Mouse (Mus musculus): ENCODE measurements around the gene Vac14.

DNA sequence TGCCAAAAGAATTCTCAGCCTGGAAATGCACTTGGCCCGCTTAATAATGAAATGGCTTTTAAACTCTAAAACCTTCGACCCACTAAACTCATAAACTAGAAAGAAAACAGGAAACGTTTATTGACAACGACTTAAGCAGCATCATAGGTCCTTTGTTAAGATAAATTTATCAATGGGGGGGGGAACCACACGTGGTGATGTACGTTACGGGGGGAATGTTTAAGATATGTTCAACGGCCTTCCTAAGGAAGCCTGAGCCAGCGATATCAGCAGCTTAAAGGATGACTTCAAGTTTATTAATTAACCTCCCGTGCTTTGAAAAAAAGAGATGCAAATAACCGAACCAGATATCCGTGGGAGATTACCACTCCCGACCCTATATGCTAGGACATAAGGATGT, 131.9 kb downstream of the Vac14 start:
- TF ChIP-seq CTCF (IDR thresholded peaks at IDR 0.05; ENCODE audit: extremely low read depth, insufficient read depth, insufficient read length, insufficient replicate concordance): no peak
- no peak for TF ChIP-seq POLR2A (IDR thresholded peaks at IDR 0.05; ENCODE audit: low read depth, low read length)
